Mouse (Mus musculus) kidney, adult 2 months (tissue): ENCODE results near the gene Hsp90ab1.

Experiments used
- CTCF ChIP-seq: fragments of 200-500 bp; conservative IDR thresholded peaks from 2 replicates; pipeline ENCODE4 v1.5.1; 2011; ENCODE audit warnings: low read depth, mild to moderate bottlenecking, control low read depth, low read length, moderate library complexity, mixed read lengths; ENCODE audit not compliant: insufficient read depth, insufficient read length
- POLR2A ChIP-seq: fragments of 200-500 bp; IDR thresholded peaks from one replicate; pipeline ENCODE4 v1.6.1; 2011; ENCODE audit warnings: low read depth, low read length, control low read depth

- TF ChIP-seq CTCF (no peak), POLR2A (no peak)
These were observed 19.7 kb upstream of the Hsp90ab1 start for GRCm38 (mm10) chr17:45592606-45593431.
